32 mouse cellular contexts compared by ENCODE assay signal in genomic region chr7:6339865-6340264, GRCm38 (mm10). TPM values are rescaled to one million over a fixed set of nuclear protein-coding genes. Genes with fewer than 3 reads are reported as not detected.
"Had no signal": no experiment of that assay in that cellular context is flagged by ENCODE, and none has a peak within 500 bp of the region (broad histone marks: within the 10 kb centered on the region; RNA-seq: fewer than 3 reads in every experiment).

No protein-coding gene starts in this region.

- H3K4me2 ChIP-seq: limb, embryonic 12.5 days; limb, embryonic 13.5 days; limb, embryonic 15.5 days; liver, embryonic 11.5 days; liver, embryonic 12.5 days; liver, embryonic 13.5 days; liver, embryonic 15.5 days; lung, embryonic 14.5 days; lung, embryonic 15.5 days; midbrain, embryonic 12.5 days; midbrain, embryonic 13.5 days; midbrain, embryonic 15.5 days; neural tube, embryonic 12.5 days had no signal

- ATAC-seq: liver, embryonic 12.5 days; liver, postnatal 0 days; lung, postnatal 0 days; midbrain, embryonic 13.5 days; midbrain, embryonic 15.5 days; midbrain, embryonic 16.5 days had no signal

- H3K36me3 ChIP-seq: limb, embryonic 10.5 days; limb, embryonic 12.5 days; limb, embryonic 13.5 days; limb, embryonic 15.5 days; liver, embryonic 12.5 days; liver, embryonic 13.5 days; liver, embryonic 15.5 days; lung, embryonic 15.5 days; midbrain, embryonic 12.5 days; midbrain, embryonic 13.5 days; midbrain, embryonic 15.5 days; neural tube, embryonic 12.5 days had no signal

- H3K4me1 ChIP-seq: limb, embryonic 10.5 days; limb, embryonic 12.5 days; limb, embryonic 13.5 days; limb, embryonic 15.5 days; liver, embryonic 12.5 days; midbrain, embryonic 12.5 days; neural tube, embryonic 12.5 days had no signal

- DNase-seq: left cerebral cortex, postnatal 4 days; liver; liver, embryonic 13.5 days; liver, postnatal 0 days; lung, adult 18-20 months; lung, adult 2 months; lung, embryonic 14.5 days; lung, postnatal 10 days; lung, postnatal 14 days; lung, postnatal 36 days; lung, postnatal 4 days; midbrain, embryonic 14.5 days had no signal

- H3K27me3 ChIP-seq: limb, embryonic 12.5 days; limb, embryonic 13.5 days; limb, embryonic 15.5 days; liver, embryonic 12.5 days; liver, embryonic 13.5 days; liver, embryonic 15.5 days; lung, embryonic 15.5 days; midbrain, embryonic 13.5 days; midbrain, embryonic 15.5 days; neural tube, embryonic 12.5 days had no signal

- H3K27ac ChIP-seq: left cerebral cortex, adult 2 months; limb, embryonic 10.5 days; limb, embryonic 12.5 days; limb, embryonic 13.5 days; limb, embryonic 15.5 days; liver, embryonic 12.5 days; liver, embryonic 13.5 days; liver, embryonic 14.5 days; liver, embryonic 15.5 days; lung, embryonic 15.5 days; macrophage; midbrain, embryonic 12.5 days; midbrain, embryonic 13.5 days; midbrain, embryonic 15.5 days; neural tube, embryonic 12.5 days had no signal

- H3K9ac ChIP-seq: limb, embryonic 12.5 days; limb, embryonic 13.5 days; limb, embryonic 15.5 days; liver, embryonic 12.5 days; liver, embryonic 13.5 days; liver, embryonic 14.5 days; liver, embryonic 15.5 days; liver, postnatal 0 days; lung, embryonic 14.5 days; lung, embryonic 15.5 days; midbrain, embryonic 12.5 days; midbrain, embryonic 13.5 days; midbrain, embryonic 15.5 days; neural tube, embryonic 12.5 days had no signal

- H3K9me3 ChIP-seq: limb, embryonic 10.5 days; limb, embryonic 12.5 days; limb, embryonic 13.5 days; limb, embryonic 15.5 days; liver, embryonic 12.5 days; liver, embryonic 13.5 days; liver, embryonic 15.5 days; lung, embryonic 15.5 days; megakaryocyte, embryonic 14.5 days; midbrain, embryonic 12.5 days; midbrain, embryonic 13.5 days; midbrain, embryonic 15.5 days; neural tube, embryonic 12.5 days had no signal

- H3K4me3 ChIP-seq: left cerebral cortex, adult 2 months; limb, embryonic 10.5 days; limb, embryonic 12.5 days; limb, embryonic 13.5 days; limb, embryonic 15.5 days; liver, embryonic 12.5 days; liver, embryonic 13.5 days; liver, embryonic 15.5 days; lung, embryonic 15.5 days; megakaryocyte, embryonic 14.5 days; midbrain, embryonic 12.5 days; midbrain, embryonic 13.5 days; midbrain, embryonic 15.5 days; neural tube, embryonic 12.5 days had no signal

RNA-seq across cellular contexts. Expression of gene Gm3854, which starts 3.7 kb away (rescaled TPM):
- total RNA-seq: monocyte, adult 5-6 weeks had no signal
- polyA plus RNA-seq: liver, adult 2 months; macrophage had no signal

RNA-seq across cellular contexts. Expression of gene Zfp583, which starts 8.8 kb away (rescaled TPM):
- total RNA-seq: monocyte, adult 5-6 weeks had no signal
